Mouse (Mus musculus) frontal cortex, postnatal 25 days (tissue): Measurements from ENCODE around the gene Wnk3.
A peak's percentile ranks its signal among the peaks of the same experiment; 100 is the strongest.
"Not testable (repeated sequence)": the region's sequence is repeated elsewhere in the genome, so short reads cannot be mapped to it uniquely, and the experiment has no call there.

Experiments used
- DNase-seq, 2 experiments: peaks; one replicate each; pipeline ENCODE4 v3.0.0; 2022; ENCODE audit warnings: low spot score in 2 of 2

The Wnk3 gene

GRCm38 (mm10) chrX:151197778-151198177 is at the start of gene Wnk3:
Gene Wnk3, plus strand, starts transcription at chrX:151198078.
- DNase-seq = no peak

- DNase-seq = no peak
Observed at GRCm38 (mm10) chrX:151158414-151158813, 39.5 kb upstream of the Wnk3 start.

- peak; percentile 17 to 35 for DNase-seq
Observed at GRCm38 (mm10) chrX:151168438-151169131, 29.3 kb upstream of the Wnk3 start.

GRCm38 (mm10) chrX:151169261-151169961 is 28.5 kb upstream of the Wnk3 start:
- peak; percentile 36 to 44 for DNase-seq

- DNase-seq = not testable (repeated sequence)
Observed at GRCm38 (mm10) chrX:151173134-151173533, 24.7 kb upstream of the Wnk3 start.

- DNase-seq = no peak
Observed at GRCm38 (mm10) chrX:151298329-151298728, 100.5 kb downstream of the Wnk3 start.

GRCm38 (mm10) chrX:151313732-151314131 is 115.9 kb downstream of the Wnk3 start:
- no peak for DNase-seq

GRCm38 (mm10) chrX:151333615-151334014 is 135.7 kb downstream of the Wnk3 start:
- DNase-seq = no peak

GRCm38 (mm10) chrX:151337804-151338203 is 139.9 kb downstream of the Wnk3 start:
- no peak for DNase-seq

- DNase-seq = peak; percentile 53 to 76
Observed at GRCm38 (mm10) chrX:151343761-151344500, 146.1 kb downstream of the Wnk3 start, which contains the start of gene Fam120c. Gene Fam120c, plus strand, starts transcription at chrX:151344175.

GRCm38 (mm10) chrX:151344501-151344984 is 146.7 kb downstream of the Wnk3 start:
- DNase-seq = peak; percentile 15 to 26

GRCm38 (mm10) chrX:151345333-151346125 is 147.7 kb downstream of the Wnk3 start:
- no peak for DNase-seq

GRCm38 (mm10) chrX:151347278-151347677 is 149.4 kb downstream of the Wnk3 start:
- no peak for DNase-seq

GRCm38 (mm10) chrX:151349322-151349721 is 151.4 kb downstream of the Wnk3 start:
- DNase-seq = no peak
